Mouse (Mus musculus) heart, postnatal 14 days (tissue): Measurements from ENCODE around the gene Gpalpp1. TPM values are rescaled to one million over a fixed set of nuclear protein-coding genes. Genes with fewer than 3 reads are reported as not detected.

Experiments used
- DNase-seq, 2 experiments: peaks; one replicate each; pipeline ENCODE4 v3.0.0; 2021 to 2022
- intact Hi-C: fragments of 180-260 bp; cut with DNase I; formaldehyde crosslinking; loops from one replicate; pipeline ENCODE4 v1.15.1; 2025
- long read RNA-seq, 2 experiments: library from polyadenylated mRNA; stranded (forward); transcript quantifications; one replicate each; pipeline ENCODE4 v2.0.0; 2021
- total RNA-seq, 2 experiments: library from RNA; stranded (reverse); gene quantifications; 2 replicates each; pipeline ENCODE4 v1.2.3; 2021

Gpalpp1 gene
- 10 to 100 TPM; 11.7 to 12.2 TPM for total RNA-seq
- long read RNA-seq, experiment 1, full-length matches to known transcripts: 11 of 12 reads
- long read RNA-seq, experiment 1, partial matches to known transcripts: 0 of 12 reads
- long read RNA-seq, experiment 1, other reads (novel, unspliced or antisense): 1 of 12 reads
- long read RNA-seq, experiment 2, full-length matches to known transcripts: 4 of 6 reads
- long read RNA-seq, experiment 2, partial matches to known transcripts: 1 of 6 reads
- long read RNA-seq, experiment 2, other reads (novel, unspliced or antisense): 1 of 6 reads

- intact Hi-C loops: no loop called here
Measured at GRCm38 (mm10) chr14:76110396-76111221, at the start of gene Gpalpp1, which contains the start of gene Nufip1. Gpalpp1 (minus strand) TSS chr14:76110760. Nufip1 (plus strand) TSS chr14:76110891.

GRCm38 (mm10) chr14:76158192-76158785 is 47.7 kb upstream of the Gpalpp1 start:
- DNase-seq: no peak
- intact Hi-C loops: loop anchor here (10.0 kb wide), 2 partner anchors 157 to 857 kb away; no protein-coding TSS in a partner anchor

More at GRCm38 (mm10) chr14:76110396-76111221, at the start of gene Gpalpp1, which contains the start of gene Nufip1:
- DNase-seq: peak; percentile 77 to 89

GRCm38 (mm10) chr14:76153828-76154227 is 43.3 kb upstream of the Gpalpp1 start:
- intact Hi-C loops: loop anchor here (2.0 to 10.0 kb wide), 3 partner anchors 161 to 861 kb away; partner anchors contain the start of gene Tsc22d1
- DNase-seq: no peak

- intact Hi-C loops: loop anchor here (2.0 to 10.0 kb wide), 3 partner anchors 162 to 862 kb away; partner anchors contain the start of gene Tsc22d1
- peak; percentile 10 to 17 for DNase-seq
Measured at GRCm38 (mm10) chr14:76153003-76153675, 42.6 kb upstream of the Gpalpp1 start.

GRCm38 (mm10) chr14:76152162-76153002 is 41.8 kb upstream of the Gpalpp1 start:
- intact Hi-C loops: loop anchor here (1.0 to 10.0 kb wide), 4 partner anchors 162 to 862 kb away; partner anchors contain the start of gene Tsc22d1
- DNase-seq: peak; percentile 94 to 95

- intact Hi-C loops: loop anchor here (1.0 to 10.0 kb wide), 4 partner anchors 163 to 863 kb away; partner anchors contain the start of gene Tsc22d1
- no peak for DNase-seq
Measured at GRCm38 (mm10) chr14:76151820-76152161, 41.2 kb upstream of the Gpalpp1 start.

- intact Hi-C loops: loop anchor here (10.0 kb wide), 2 partner anchors 164 to 864 kb away; no protein-coding TSS in a partner anchor
- DNase-seq: no peak
Measured at GRCm38 (mm10) chr14:76151011-76151410, 40.5 kb upstream of the Gpalpp1 start.

- intact Hi-C loops: loop anchor here (10.0 kb wide), 2 partner anchors 164 to 864 kb away; no protein-coding TSS in a partner anchor
- DNase-seq: no peak
Measured at GRCm38 (mm10) chr14:76150499-76150898, 39.9 kb upstream of the Gpalpp1 start.

GRCm38 (mm10) chr14:76149531-76150179 is 39.1 kb upstream of the Gpalpp1 start:
- DNase-seq: peak; percentile 87 to 88
- intact Hi-C loops: loop anchor here (10.0 kb wide), 2 partner anchors 165 to 865 kb away; no protein-coding TSS in a partner anchor

GRCm38 (mm10) chr14:76148294-76148693 is 37.7 kb upstream of the Gpalpp1 start:
- intact Hi-C loops: no loop called here
- DNase-seq: no peak

GRCm38 (mm10) chr14:76147061-76147460 is 36.5 kb upstream of the Gpalpp1 start:
- intact Hi-C loops: no loop called here
- DNase-seq: no peak

- no peak for DNase-seq
- intact Hi-C loops: no loop called here
Measured at GRCm38 (mm10) chr14:76145868-76146267, 35.3 kb upstream of the Gpalpp1 start.

GRCm38 (mm10) chr14:76145248-76145647 is 34.7 kb upstream of the Gpalpp1 start:
- DNase-seq: no peak
- intact Hi-C loops: no loop called here

GRCm38 (mm10) chr14:76134975-76135374 is 24.4 kb upstream of the Gpalpp1 start:
- intact Hi-C loops: no loop called here
- no peak for DNase-seq

- DNase-seq: no peak
- intact Hi-C loops: no loop called here
Measured at GRCm38 (mm10) chr14:76128174-76128573, 17.6 kb upstream of the Gpalpp1 start.

GRCm38 (mm10) chr14:76127311-76127710 is 16.8 kb upstream of the Gpalpp1 start:
- intact Hi-C loops: no loop called here
- DNase-seq: no peak

GRCm38 (mm10) chr14:76122663-76123058 is 12.1 kb upstream of the Gpalpp1 start:
- intact Hi-C loops: loop anchor here (2.0 to 5.0 kb wide), 2 partner anchors 350 to 890 kb away; no protein-coding TSS in a partner anchor
- no peak for DNase-seq
